Mouse (Mus musculus): Measurements from ENCODE around the gene Hspe1.

GRCm38 (mm10) chr1:55042246-55042645 lies 45.7 kb upstream of the Hspe1 start:
- TF ChIP-seq POLR2A (IDR thresholded peaks at IDR 0.05; ENCODE audit: borderline replicate concordance, extremely low read depth, insufficient read depth, insufficient read length, poor library complexity, severe bottlenecking): no peak
- TF ChIP-seq CTCF (IDR thresholded peaks at IDR 0.05; ENCODE audit: borderline replicate concordance, extremely low read depth, insufficient read depth, insufficient read length): no peak

All from brain, embryonic 14.5 days (tissue).